Mouse (Mus musculus) E14TG2a.4 (cell line): Measurements from ENCODE around the gene Mrps15.

Experiments used
- CTCF ChIP-seq: conservative IDR thresholded peaks from 2 replicates; pipeline ENCODE4 v1.5.1; 2014; ENCODE audit warnings: low read length
- NANOG ChIP-seq: IDR thresholded peaks from 2 replicates; pipeline ENCODE4 v1.6.1; 2014; ENCODE audit warnings: borderline replicate concordance, low read length, mixed read lengths
- POU5F1 ChIP-seq: IDR thresholded peaks from 2 replicates; pipeline ENCODE4 v1.6.1; 2014; ENCODE audit warnings: low read length, borderline replicate concordance

DNA sequence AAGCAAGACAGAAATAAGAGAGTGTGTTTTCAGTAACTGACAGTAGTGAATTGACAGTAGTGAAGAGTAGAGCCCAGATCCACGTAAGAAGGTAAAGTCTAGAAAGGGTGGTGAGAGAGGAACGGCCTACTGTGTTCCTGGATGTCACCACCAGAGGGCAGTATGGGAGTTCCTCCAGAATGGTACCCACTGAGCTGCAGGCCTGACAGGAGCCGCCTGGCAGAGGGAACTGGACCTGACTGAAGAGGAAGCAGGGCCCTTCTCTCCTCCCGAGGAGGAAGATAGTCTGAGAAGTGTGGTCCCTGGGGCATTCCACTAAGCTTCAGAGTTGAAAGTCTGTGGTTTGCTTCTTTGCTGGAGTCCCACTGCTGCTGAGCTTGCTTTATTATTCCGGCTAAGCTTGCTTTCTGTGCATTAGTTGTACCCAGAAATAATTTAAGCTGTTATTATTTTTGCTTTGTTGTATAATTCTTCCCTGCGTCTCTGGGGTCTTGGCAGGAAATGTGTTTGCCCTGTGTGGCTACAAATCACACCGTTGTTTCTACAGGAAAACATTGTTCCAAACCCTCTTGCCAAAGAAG, 39.4 kb downstream of the Mrps15 start:
- peak; percentile 75 for TF ChIP-seq CTCF
- TF ChIP-seq POU5F1, result no peak
- TF ChIP-seq NANOG, result no peak
